Mouse (Mus musculus) ES-E14 (cell line): ENCODE measurements around the gene Il17ra.

ENCODE experiments used
- CHD2 ChIP-seq: IDR thresholded peaks from 2 replicates; pipeline ENCODE4 v1.6.1; 2014; ENCODE audit warnings: mild to moderate bottlenecking, low read depth, low read length, inconsistent platforms
- HCFC1 ChIP-seq: IDR thresholded peaks from 2 replicates; pipeline ENCODE4 v1.6.1; 2012; ENCODE audit warnings: low read length, inconsistent platforms, borderline replicate concordance; ENCODE audit not compliant: insufficient read depth
- MAFK ChIP-seq: IDR thresholded peaks from 2 replicates; pipeline ENCODE4 v1.6.1; 2014; ENCODE audit warnings: mild to moderate bottlenecking, low read depth, low read length, inconsistent platforms; ENCODE audit not compliant: insufficient read depth
- ZC3H11A ChIP-seq: IDR thresholded peaks from 2 replicates; pipeline ENCODE4 v1.6.1; 2012; ENCODE audit warnings: low read depth, mild to moderate bottlenecking, inconsistent platforms, low read length, borderline replicate concordance
- ZNF384 ChIP-seq: IDR thresholded peaks from 2 replicates; pipeline ENCODE4 v1.6.1; 2012; ENCODE audit warnings: low read depth, low read length, inconsistent platforms

DNA sequence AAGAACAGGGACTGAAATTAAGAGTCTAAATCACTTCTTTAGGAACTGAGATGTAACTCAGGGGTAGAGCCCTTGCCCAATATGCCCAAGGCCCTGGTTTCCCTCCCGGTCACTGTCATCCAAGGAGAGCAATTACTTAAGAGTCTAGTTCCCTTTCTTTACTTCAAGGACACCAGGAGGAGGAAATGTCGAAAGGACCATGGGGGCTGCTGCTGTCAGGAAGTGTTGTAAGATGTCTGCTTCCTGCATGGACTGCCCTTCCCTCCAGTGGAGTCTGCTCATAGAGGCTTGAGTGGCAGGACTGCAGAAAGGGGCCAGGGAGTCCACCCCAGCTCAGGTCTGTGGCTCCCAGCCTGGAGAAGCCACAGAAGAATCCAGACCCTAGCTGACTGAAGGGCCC is 16.3 kb downstream of the Il17ra start:
- no peak for TF ChIP-seq MAFK
- TF ChIP-seq CHD2 = no peak
- no peak for TF ChIP-seq ZC3H11A
- TF ChIP-seq HCFC1 = no peak
- TF ChIP-seq ZNF384 = no peak
